Mouse (Mus musculus) CH12.LX (cell line): ENCODE data around the gene Sgms1.

ENCODE experiments used
- CTCF ChIP-seq, 2 experiments: IDR thresholded peaks in 1 of 2; conservative IDR thresholded peaks in 1 of 2; 2 replicates each; pipeline ENCODE4 v1.5.1; 2011 to 2012; ENCODE audit warnings: low read depth in 2 of 2, low read length in 2 of 2, improper control_type of control experiment in 1 of 2, inconsistent platforms in 1 of 2, mild to moderate bottlenecking in 1 of 2, moderate library complexity in 1 of 2
- GABPA ChIP-seq: IDR thresholded peaks from 2 replicates; pipeline ENCODE4 v1.6.1; 2012; ENCODE audit warnings: low read depth, low read length, improper control_type of control experiment, inconsistent platforms; ENCODE audit not compliant: insufficient replicate concordance
- JUND ChIP-seq: conservative IDR thresholded peaks from 2 replicates; pipeline ENCODE4 v1.6.1; 2011; ENCODE audit warnings: low read depth, low read length, improper control_type of control experiment
- MAFK ChIP-seq: IDR thresholded peaks from 2 replicates; pipeline ENCODE4 v1.6.1; 2011; ENCODE audit warnings: low read length, improper control_type of control experiment; ENCODE audit not compliant: insufficient replicate concordance
- POLR2A ChIP-seq: IDR thresholded peaks from 2 replicates; pipeline ENCODE4 v1.6.1; 2011; ENCODE audit warnings: low read depth, mild to moderate bottlenecking, improper control_type of control experiment, low read length
- USF1 ChIP-seq: IDR thresholded peaks from 2 replicates; pipeline ENCODE4 v1.6.1; 2014; ENCODE audit warnings: low read depth, mild to moderate bottlenecking, inconsistent platforms, low read length, improper control_type of control experiment
- USF2 ChIP-seq: conservative IDR thresholded peaks from 2 replicates; pipeline ENCODE4 v1.6.1; 2011; ENCODE audit warnings: low read depth, low read length, improper control_type of control experiment

DNA sequence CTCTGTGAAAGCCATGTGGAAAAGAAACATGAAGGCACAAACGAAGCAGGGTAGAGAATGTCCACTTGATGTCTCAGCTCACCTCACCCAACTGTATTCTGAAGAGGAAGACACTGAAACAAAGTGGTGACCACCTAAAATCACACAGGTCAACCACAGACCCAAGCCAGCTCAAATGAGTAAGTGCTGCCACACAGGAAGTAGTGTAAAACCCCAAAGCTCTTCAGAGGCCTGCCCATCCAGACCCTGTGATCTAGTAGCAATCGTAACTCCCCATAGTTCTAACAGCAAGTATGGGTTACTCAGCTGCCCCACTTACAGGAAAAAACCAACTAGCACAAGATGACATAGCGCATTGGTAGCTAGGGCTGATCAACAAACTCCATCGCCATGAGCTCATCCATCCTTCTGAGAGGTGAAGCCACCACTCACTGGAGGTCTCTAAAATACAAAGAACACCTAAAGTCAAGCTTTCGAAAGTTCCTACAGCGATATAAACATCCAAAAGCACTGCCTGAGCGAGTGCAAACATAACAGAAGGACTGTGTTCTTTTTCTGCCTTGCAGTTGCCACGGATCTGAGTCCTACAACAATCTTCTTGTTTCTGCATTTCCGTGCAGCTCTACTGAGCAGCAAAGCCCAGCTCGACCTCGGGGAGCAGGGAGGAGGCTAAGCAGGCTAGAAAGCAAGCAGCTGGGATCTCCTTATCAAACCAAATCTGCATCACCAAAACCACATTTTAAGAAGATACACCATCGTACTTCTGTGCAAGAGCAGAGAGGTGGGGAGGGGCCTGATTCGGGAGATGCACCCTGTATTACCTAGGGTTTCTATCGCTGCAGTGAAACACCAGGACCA is 114.2 kb downstream of the Sgms1 start:
- TF ChIP-seq USF1 (no peak), MAFK (0 out of 2 replicates have a peak, but pooled peaks have one; percentile 39), JUND (no peak; the same call in 1 of the 2 replicates), CTCF (conservative IDR thresholded peaks at IDR 0.05 in 1 of 2, IDR thresholded peaks at IDR 0.05 in 1 of 2; ENCODE audit: low read depth in 2 of 2, low read length in 2 of 2) (no peak), GABPA (no peak), USF2 (no peak), POLR2A (no peak)
